Mouse (Mus musculus) splenic B cell, adult 2 months (primary cell): ENCODE data around the gene Spib.
A peak's percentile ranks its signal among the peaks of the same experiment; 100 is the strongest.

Experiments
- DNase-seq: peaks from one replicate; pipeline ENCODE4 v3.0.0-alpha.2; 2011; ENCODE audit warnings: low read depth, low spot score
- H3K27me3 ChIP-seq: 2 replicates; pipeline ENCODE4 v1.6.1; 2012; ENCODE audit warnings: mild to moderate bottlenecking, low read length, moderate library complexity, mixed read lengths; ENCODE audit not compliant: control insufficient read depth, poor library complexity, insufficient read depth, severe bottlenecking
- H3K36me3 ChIP-seq: 2 replicates; pipeline ENCODE4 v1.6.1; 2012; ENCODE audit warnings: mild to moderate bottlenecking, low read length, moderate library complexity, mixed read lengths; ENCODE audit not compliant: control insufficient read depth, poor library complexity, insufficient read depth, severe bottlenecking

Gene Spib

DNA sequence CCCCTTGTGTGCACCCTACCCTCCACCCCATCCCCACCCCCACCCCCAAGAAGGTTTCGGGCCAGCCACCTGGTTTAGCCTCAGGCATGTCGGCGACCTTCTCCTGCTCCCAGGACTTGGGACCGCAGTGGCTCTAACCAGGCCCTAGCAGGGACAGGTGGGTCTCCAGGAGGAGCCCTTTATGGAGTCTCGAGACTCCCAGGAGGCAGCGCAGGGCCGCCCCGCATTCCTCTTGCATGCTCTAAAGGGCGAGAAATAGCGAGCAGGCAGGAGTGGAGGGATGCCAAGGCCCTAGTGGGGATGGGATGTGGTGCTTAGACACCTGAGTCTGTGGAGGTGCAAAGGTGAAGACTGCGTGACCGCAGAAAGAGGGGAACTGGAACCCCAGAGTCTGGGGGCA lies 7.4 kb downstream of the Spib start, which contains the start of gene Mybpc2:
Mybpc2 (minus strand) TSS at position 155 of the 400 bp plus-strand sequence.
- Histone ChIP-seq H3K36me3 (peaks cover 20% of the 10 kb centered on the region), H3K27me3 (no peaks in the 10 kb centered on the region)
- DNase-seq, result no peak

DNA sequence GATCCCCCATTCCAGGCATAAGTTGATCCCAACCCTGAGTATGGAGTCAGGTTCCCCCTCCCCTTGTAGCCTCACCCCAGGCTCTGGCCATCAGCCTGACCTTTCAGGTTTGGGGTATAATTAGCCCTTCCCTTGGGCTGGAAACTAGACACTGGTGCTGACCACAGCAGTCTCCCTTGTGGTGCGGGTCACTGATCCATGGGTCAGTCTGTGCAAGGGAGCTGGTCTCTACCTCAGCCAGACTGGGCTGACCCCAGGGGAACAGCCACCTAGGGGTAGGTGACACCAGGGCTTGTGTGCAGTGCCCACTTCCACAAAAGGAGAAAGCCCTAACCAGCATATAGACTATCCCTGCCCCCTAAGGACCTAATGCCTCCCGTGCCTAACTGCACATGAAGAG lies 8.8 kb downstream of the Spib start:
- Histone ChIP-seq H3K27me3 (no peaks in the 10 kb centered on the region), H3K36me3 (peaks cover 9% of the 10 kb centered on the region; the same call in 1 of the 2 replicates)
- no peak for DNase-seq

DNA sequence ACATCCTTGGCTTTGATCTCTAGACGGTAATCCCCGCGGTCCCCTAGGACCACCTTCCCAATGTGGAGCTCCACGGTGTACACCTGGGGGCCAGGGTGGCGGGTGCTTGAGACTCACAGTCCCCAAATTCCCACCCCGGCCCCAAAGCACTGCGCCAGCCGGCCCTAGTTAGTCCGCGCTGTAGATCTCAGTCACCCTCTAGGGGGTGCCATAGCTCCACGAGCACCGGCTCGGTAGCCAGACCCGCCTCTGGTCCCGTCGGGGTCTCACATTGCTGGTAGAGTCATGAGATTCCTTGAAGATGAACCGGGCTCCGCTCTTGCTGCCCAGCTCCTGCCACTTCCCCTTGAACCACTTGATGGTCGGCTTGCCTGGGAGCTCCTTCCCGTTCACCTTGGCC lies 10.2 kb downstream of the Spib start:
- Histone ChIP-seq H3K36me3 (no peaks in the 10 kb centered on the region), H3K27me3 (no peaks in the 10 kb centered on the region)
- peak; percentile 86 for DNase-seq

DNA sequence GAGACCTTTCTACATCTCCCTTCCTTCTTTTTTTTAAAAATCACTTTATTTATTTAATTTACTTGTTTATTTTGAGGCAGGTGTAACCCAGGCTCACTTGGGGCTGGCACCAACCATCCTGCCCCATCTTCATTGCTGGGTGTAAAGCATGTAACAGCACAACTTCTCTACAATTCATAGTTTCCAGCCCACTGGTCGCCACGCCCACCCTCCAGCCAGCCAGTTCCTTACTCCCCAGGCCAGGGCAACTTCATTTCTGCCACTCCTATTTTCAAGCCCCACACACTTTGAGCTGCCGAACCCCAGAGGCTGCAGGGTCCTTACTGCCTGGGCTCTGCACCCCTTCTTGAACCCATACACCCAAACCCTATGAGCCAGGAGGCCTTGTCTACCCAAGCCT lies 10.9 kb downstream of the Spib start:
- H3K36me3 ChIP-seq, result no peaks in the 10 kb centered on the region
- DNase-seq, result peak; percentile 54
- no peaks in the 10 kb centered on the region for H3K27me3 ChIP-seq

DNA sequence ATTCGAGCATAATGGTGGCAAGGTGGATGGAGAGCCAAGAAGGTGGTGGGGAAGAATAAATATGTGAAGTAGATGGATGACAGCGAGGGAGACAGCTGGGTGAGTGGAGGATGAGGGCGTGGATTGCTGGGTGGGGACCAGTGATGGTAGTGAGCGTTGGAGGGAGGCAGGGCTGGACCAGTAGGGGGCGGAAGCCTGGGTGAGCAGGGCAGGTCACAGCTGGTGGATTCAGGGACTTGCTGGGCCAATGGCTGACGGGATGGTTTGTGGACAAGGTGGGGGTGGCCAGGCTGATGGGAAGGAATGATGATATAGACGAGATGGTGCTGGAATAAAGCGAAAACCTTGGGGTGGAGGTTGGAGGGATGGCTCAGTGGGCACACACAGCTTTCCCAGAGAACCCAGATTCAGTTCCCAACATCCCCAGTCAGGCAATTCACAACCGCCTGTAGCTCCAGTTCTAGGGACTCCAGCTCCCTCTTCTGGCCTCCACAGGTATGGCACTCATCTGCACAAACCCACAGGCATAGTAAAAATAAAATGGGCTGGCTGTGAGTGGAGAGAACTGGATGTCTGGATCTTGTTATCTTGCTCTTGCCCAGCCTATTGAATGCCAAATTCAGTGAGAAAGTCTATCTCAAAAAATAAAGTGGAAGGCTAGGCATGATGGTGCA lies 12.5 kb downstream of the Spib start:
- peak; percentile 54 for DNase-seq
- H3K27me3 ChIP-seq, result no peaks in the 10 kb centered on the region

DNA sequence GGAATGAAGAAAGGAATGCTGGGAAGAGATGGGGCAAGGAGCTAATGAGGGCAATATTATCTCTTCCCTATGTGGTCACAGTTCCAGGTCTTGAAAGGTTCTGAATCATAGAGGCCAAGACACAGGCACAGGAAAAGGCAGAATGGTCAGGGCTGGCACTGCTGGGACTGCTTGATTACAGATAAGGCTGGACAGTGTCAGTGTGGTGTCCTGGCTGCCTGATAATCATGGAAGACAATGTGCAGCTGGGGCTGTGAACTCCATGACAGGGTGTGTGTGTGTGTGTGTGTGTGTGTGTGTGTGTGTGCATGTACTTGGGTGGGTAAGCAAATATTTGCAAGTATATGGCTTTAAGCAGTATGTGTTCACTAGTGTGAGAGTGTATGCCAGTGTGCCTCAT lies 24.4 kb downstream of the Spib start:
- H3K36me3 ChIP-seq, result no peaks in the 10 kb centered on the region
- no peak for DNase-seq

More for the DNA sequence above, 12.5 kb downstream of the Spib start:
- H3K36me3 ChIP-seq, result no peaks in the 10 kb centered on the region

DNA sequence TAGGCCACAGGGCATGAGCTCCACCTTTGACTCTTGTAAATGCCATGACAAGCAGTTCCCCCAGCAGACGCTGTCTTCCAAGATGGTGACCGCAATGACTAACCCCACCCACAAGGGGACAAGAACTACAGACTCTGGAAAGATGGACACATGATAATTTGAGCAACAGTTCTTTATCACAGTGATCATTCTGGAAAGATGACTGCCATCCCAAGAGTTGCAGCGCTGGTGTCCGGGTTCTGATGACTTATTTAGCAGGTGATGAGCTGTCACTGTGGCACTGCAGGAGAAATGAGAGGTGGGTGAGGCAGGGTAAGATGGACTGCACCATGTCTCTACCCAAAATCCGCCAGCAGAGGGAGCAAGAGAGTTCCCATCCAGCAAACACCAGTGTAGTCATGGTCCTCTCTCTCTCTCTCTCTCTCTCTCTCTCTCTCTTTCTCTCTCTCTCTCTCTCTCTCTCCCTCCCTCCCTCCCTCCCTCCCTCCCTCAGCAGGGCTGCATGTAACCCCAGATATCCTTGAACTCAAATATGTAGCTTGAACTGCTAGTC lies 30.2 kb downstream of the Spib start:
- Histone ChIP-seq H3K27me3 (no peaks in the 10 kb centered on the region), H3K36me3 (no peaks in the 10 kb centered on the region)
- DNase-seq, result peak; percentile 91

More for the DNA sequence above, 24.4 kb downstream of the Spib start:
- no peaks in the 10 kb centered on the region for H3K27me3 ChIP-seq

DNA sequence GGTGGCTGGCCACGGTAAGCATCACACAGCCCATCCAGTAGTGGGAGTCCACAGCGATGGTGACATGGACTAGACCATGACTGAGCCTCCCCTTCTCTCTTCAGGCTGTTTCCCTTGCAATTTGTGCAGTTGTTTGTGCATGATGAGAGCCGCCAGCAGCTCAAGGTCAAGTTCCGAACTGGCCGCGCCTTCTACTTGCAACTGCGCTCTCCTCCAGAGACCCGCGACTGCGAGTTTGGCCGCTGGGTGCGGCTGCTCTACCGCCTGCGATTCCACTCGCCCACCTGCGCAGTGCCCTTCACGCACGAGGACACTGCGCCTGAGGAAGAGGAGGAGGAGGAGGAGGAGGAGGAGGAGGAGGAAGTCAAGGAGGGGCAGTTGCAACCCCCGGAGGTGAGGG lies 31.8 kb downstream of the Spib start:
- Histone ChIP-seq H3K36me3 (no peaks in the 10 kb centered on the region), H3K27me3 (no peaks in the 10 kb centered on the region)
- no peak for DNase-seq

DNA sequence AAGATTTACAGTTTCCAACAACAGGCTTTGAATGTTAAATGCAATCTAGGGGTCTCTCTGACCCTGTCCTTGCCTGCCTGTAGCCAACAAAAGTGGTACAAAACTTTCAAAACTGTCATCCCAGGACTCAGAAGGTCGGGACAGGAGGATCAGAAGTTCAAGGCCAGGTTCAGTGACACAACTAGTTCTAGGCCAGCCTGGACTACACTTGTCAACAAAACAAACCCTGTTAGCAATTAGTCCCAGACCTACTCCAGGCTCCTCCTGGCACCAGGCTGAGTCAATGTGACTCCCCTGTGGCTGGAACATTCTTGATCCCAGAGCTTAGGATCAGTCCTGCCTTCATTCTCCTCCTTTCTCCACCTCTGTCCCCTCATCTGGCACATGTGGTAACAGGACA lies 32.9 kb downstream of the Spib start:
- Histone ChIP-seq H3K27me3 (no peaks in the 10 kb centered on the region), H3K36me3 (no peaks in the 10 kb centered on the region; the same call in 1 of the 2 replicates)
- no peak for DNase-seq

DNA sequence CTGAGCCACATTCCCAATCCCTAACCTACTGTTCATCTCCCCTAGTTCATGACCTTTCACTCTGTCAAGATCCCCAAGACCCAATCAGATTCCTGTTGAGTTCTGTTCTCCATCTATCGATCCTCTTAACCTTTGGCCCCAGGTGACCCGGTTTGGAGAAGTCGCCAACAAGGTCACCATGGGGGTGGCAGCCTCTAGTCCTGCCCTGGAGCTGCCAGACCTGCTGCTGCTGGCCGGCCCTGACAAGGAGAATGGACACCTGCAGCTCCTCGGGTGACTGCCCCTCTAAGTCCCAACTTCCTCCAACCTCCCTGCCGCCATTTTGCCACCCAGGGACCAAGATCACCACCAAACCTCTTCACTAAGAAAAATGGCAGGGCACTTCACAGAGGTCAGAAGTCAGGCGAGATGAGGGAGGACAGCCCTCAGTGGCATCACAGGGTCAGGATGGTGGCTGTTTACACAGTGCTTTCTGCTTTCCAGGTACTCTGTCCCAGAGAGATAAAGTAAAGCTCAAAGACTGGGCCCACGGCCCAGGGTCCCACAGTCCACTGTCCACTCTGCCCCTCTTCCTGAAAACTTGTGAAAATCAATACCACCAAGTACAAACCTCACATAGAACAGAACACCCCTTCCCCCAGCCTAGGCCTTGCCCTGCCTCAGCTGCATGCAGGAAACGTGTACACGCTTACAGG lies 34.4 kb downstream of the Spib start:
- H3K27me3 ChIP-seq, result no peaks in the 10 kb centered on the region
- no peak for DNase-seq
- no peaks in the 10 kb centered on the region; the same call in 1 of the 2 replicates for H3K36me3 ChIP-seq

DNA sequence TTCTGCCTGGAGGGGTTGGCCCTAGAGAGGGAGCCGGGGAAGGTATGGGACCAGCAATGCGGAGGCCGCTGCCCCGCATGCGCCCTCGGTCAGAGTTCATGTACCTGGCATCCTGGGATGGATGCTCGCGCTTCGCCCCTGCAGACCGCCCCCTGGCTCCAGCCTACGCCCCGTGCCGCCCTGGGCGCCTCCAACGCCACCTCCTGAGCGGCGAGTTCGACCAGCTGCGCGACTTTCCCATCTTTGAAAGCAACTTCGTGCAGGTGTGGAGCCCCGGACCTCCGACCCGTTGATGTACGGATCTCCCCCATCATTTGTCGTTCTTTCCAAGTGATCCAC lies 35.1 kb downstream of the Spib start:
- Histone ChIP-seq H3K36me3 (peaks cover 3% of the 10 kb centered on the region), H3K27me3 (no peaks in the 10 kb centered on the region)
- DNase-seq, result no peak

DNA sequence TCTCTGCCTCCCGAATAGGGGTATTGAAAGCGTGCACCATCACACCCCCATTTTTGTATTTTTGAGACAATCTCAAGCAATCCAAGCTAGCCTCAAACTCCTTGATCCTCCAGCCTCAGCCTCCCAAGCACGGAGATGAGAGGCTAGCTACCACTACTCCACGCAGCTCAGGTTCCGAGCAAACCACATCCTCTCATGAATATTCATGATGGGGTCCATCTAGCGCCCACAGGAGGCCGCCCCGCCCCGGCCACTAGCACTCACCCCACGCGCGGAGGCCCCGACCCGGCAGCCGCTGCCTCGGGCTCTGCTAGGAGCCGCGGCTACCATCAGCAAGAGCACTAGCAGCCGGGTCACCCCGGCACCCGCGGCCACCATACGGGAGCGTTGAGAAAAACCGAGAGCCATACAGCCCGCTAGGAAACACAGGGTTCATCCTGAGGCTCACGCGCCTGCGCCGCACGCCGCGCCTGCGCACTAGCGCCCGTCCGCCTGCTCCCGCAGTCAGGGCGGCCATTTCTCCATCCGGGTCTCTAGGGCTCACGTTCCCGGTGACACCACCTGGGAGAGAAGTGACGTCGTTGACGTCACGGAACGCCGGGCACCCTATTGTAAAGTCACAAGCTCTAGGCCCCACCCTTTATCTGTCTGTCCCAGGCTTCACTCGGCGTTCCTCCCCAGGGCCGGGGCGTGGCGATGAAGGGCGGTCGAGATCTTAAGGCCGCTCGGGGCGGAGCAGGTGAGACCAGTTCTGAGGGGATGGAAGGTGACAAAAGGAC lies 35.7 kb downstream of the Spib start, which contains the start of the genes Emc10 and Fam71e1:
Emc10 (minus strand) TSS at position 538 of the 779 bp plus-strand sequence.
Fam71e1 (plus strand) TSS at position 590 of the 779 bp plus-strand sequence.
- peak; percentile 100 for DNase-seq
- H3K27me3 ChIP-seq, result no peaks in the 10 kb centered on the region
- H3K36me3 ChIP-seq, result peaks cover 5% of the 10 kb centered on the region

DNA sequence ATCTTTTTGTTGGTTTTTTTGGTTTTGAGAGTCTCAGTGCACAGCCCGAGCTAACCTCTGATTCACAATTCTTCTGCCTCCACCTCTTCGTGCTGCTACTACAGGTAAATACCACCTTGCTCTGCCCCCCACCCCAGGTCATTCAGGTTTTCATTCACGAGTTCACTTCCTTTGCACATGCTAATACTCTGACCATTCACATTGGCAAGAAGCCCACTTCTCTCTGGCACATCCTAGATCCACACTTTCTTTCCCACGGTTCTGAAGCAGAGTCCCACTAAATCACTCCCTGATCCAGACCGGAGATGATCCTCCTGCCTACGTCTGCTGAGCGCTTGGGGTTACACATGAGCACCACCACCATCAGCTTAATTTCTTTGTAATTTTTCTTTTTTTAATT lies 36.8 kb downstream of the Spib start:
- Histone ChIP-seq H3K36me3 (peaks cover 10% of the 10 kb centered on the region), H3K27me3 (no peaks in the 10 kb centered on the region)
- no peak for DNase-seq

DNA sequence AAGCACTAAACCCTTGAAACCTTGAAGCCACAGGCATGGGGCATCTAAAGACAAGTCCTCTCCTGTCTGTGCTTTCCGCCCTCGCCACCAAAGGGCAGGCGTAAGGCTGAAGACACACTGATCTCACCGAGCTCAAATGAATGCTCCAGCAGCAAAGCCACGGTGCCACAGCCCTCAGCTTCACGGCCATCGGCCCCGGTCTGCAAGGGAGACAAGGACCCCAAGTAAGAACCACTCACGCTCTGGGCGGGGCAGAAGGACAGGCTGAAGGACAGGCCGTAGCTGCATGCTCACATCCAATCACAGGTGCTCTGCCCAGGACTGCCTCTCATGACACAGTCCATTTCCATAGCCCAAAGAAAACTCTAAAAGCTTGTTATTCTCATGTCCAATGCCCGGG lies 37.2 kb downstream of the Spib start:
- no peaks in the 10 kb centered on the region for H3K27me3 ChIP-seq
- DNase-seq, result no peak
- peaks cover 10% of the 10 kb centered on the region for H3K36me3 ChIP-seq
